Mouse (Mus musculus) ES-Bruce4 (cell line): ENCODE results near the gene Dhx57.

ENCODE experiments used
- CTCF ChIP-seq: IDR thresholded peaks from one replicate; pipeline ENCODE4 v1.8.1; 2011; ENCODE audit warnings: low read depth, low read length
- EP300 ChIP-seq: IDR thresholded peaks from 2 replicates; pipeline ENCODE4 v1.6.1; 2011; ENCODE audit warnings: low read depth, low read length; ENCODE audit not compliant: insufficient read depth
- POLR2A ChIP-seq: IDR thresholded peaks from one replicate; pipeline ENCODE4 v1.8.1; 2011; ENCODE audit warnings: low read length; ENCODE audit not compliant: insufficient read depth

GRCm38 (mm10) chr17:80298844-80299243 lies 8.6 kb upstream of the Dhx57 start:
- TF ChIP-seq CTCF = no peak
- no peak for TF ChIP-seq POLR2A
- no peak for TF ChIP-seq EP300
